Comparison of ENCODE assay signal across 25 mouse cellular contexts in genomic region chr17:10521282-10521681, GRCm38 (mm10).
"Had no signal": no experiment of that assay in that cellular context is flagged by ENCODE, and none has a peak within 500 bp of the region (broad histone marks: within the 10 kb centered on the region; RNA-seq: fewer than 3 reads in every experiment).

No protein-coding gene starts in this region.

- ATAC-seq: hindbrain, embryonic 16.5 days; inflammation-experienced regulatory T-cells, adult 6 months; intestine, embryonic 15.5 days; intestine, postnatal 0 days had no signal

- DNase-seq: gastrocnemius, adult 2 months; gastrocnemius, postnatal 10 days; gastrocnemius, postnatal 25 days; heart, adult 2 months; heart, postnatal 14 days; heart, postnatal 4 days; kidney, adult 18-20 months; kidney, adult 8-10 months; kidney, postnatal 10 days; kidney, postnatal 25 days; kidney, postnatal 4 days; liver; liver, embryonic 13.5 days had no signal

- H3K27me3 ChIP-seq: heart, embryonic 15.5 days; hindbrain, embryonic 12.5 days; intestine, embryonic 15.5 days; liver, embryonic 13.5 days had no signal

- H3K9me3 ChIP-seq: heart, embryonic 13.5 days; heart, embryonic 15.5 days; hindbrain, embryonic 10.5 days; hindbrain, embryonic 12.5 days; intestine, embryonic 15.5 days; limb, embryonic 10.5 days; limb, embryonic 12.5 days; liver, embryonic 13.5 days had no signal

- H3K4me3 ChIP-seq: gastrocnemius, adult 2 months; heart, adult 2 months; heart, embryonic 13.5 days; heart, embryonic 15.5 days; hindbrain, embryonic 10.5 days; hindbrain, embryonic 12.5 days; intestine, embryonic 15.5 days; layer of hippocampus, adult 2 months; left cerebral cortex, adult 2 months; limb, embryonic 10.5 days; limb, embryonic 12.5 days; liver, embryonic 13.5 days had no signal

- H3K4me1 ChIP-seq: intestine, embryonic 15.5 days; liver, embryonic 13.5 days had no signal

- H3K36me3 ChIP-seq: heart, embryonic 13.5 days; heart, embryonic 15.5 days; hindbrain, embryonic 10.5 days; hindbrain, embryonic 12.5 days; intestine, embryonic 15.5 days; limb, embryonic 10.5 days; limb, embryonic 12.5 days; liver, embryonic 13.5 days had no signal
